Mouse (Mus musculus): ENCODE results near the gene Abhd17a. TPM values are rescaled to one million over a fixed set of nuclear protein-coding genes. Genes with fewer than 3 reads are reported as not detected.

Abhd17a gene
- 76.8 and 93.8 TPM in 2 replicates for polyA plus RNA-seq (2015; fragmentation: Nextera tagmentation; extraction: Ambion mirVana)

DNA sequence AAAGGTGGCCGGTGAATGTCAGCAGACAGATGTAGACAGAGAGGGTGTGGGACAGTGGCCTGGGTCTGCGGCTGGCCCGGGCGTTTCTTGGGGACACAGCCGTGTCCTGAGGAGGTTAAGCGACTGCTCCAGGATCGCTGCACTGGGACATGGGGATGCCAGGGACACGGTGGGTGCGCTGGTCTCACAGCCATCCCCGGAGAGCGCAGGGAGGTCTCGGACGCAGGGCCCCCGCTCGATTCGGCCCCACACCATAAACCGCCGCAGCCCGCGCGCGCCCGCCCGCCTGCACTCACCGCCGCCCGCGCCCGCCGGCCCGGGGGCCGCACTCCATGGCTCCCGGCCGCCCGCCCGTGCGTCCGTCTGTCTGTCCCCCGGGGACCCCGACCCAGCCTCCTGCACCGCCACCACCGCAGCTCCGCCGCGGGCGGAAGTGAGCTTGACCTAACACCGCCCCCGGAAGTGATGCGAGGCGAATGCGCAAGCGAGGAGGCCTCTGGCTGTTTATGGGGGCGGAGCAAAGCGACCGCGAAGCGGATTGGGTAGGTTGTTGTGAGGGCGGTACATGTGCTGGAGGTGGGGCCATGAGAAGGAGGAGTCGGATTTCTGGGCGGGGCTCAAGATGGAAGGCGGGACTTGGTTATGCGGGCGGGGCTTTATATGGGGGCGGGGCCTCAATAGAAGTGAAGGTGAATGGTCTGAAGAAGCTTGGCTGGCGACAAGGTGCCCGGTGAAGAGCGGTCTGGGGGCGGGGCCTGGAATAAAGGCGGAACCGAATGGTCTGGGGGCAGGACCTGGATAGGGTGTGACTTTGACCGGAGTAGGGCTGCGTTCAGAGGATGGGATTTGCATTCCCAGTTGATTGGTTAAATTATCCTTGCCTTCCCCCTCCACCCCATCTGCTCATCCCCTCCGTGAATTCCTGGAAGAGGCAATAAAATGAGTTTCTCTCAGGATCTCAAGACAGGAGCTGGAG lies at the start of gene Abhd17a:
TSS of gene Abhd17a (minus strand) at position 463 of the 976 bp plus-strand sequence.

DNA sequence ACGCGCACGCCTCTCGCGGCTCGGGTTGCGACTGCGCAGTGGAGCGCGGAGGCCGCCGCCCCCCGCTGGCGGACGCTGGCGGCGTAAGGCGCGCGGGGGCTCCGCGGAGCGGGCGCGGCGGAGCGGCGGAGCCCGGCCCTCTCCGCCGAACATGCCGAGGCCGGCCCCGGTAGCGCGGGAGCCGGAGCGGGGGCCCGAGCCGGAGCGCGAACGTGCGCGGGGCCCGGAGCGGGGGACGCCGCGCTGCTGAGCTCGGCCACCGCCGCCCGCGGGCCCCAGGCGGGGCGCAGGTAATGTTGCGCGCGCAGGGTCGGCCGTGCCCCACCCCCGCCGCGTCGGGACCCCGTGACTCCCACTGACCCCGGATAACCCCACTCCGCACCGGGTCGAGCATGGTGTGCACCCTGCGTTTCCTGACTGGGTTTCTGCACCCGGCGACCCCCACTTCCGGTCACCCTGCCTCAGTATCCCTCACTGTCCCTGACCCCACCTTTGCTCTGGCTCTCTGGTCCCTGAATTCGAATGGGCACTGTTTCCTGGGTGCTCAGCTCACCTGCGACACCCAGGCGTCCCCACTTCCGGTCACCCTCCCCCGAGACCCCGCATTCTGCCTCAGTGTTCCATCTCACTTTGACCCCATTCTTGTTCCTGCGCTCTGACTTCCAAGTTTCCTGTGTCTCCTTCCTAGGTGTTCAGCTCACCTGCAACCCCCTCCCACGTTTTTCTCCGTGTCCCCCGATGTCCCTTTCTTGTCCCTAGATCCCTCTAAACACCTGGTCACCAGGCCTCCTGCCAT lies 32.7 kb upstream of the Abhd17a start, which contains the start of gene Csnk1g2:
TSS of gene Csnk1g2 (plus strand) at position 178 of the 796 bp plus-strand sequence.

GRCm38 (mm10) chr10:80605721-80606120 lies 15.6 kb upstream of the Abhd17a start, which contains the start of gene Gm49322:
Gene Gm49322, plus strand, starts transcription at chr10:80606021.

DNA sequence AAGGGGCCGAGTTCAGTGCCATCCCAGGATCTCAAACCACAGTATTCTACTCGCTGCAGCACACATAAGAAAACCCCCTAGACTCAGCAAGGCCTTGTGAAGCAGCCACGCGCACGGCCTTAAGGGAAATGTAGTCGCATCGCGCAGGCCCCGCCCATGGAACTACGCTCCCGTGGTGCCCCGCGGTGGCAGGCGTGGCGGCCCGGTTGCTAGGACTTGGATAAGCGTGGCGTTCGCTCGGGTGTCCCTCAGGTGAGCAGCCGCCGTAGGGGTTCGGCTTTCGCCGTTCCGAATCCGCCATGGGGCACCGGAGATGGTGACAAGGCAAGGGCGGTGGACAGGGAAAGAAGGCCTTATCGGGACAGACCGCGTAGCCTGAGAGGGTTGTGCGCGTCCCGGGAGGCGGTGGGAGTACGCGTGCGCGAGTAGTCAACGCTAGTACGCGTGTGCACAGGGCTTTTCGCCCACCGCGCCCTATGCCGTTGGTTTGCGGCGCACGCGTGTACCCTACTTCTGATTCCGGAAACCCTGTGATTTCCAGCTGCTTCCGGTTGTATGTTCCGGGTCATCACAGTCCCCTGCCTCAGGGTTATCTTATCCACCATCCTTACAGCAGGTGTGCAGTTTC lies 12.7 kb upstream of the Abhd17a start, which contains the start of the genes Scamp4 and Adat3:
TSS of gene Scamp4 (plus strand) at position 175 of the 628 bp plus-strand sequence.
TSS of gene Adat3 (plus strand) at position 183 of the 628 bp plus-strand sequence.

GRCm38 (mm10) chr10:80577195-80578130 lies 12.7 kb downstream of the Abhd17a start, which contains the start of gene Klf16:
Gene Klf16, minus strand, starts transcription at chr10:80577321.

DNA sequence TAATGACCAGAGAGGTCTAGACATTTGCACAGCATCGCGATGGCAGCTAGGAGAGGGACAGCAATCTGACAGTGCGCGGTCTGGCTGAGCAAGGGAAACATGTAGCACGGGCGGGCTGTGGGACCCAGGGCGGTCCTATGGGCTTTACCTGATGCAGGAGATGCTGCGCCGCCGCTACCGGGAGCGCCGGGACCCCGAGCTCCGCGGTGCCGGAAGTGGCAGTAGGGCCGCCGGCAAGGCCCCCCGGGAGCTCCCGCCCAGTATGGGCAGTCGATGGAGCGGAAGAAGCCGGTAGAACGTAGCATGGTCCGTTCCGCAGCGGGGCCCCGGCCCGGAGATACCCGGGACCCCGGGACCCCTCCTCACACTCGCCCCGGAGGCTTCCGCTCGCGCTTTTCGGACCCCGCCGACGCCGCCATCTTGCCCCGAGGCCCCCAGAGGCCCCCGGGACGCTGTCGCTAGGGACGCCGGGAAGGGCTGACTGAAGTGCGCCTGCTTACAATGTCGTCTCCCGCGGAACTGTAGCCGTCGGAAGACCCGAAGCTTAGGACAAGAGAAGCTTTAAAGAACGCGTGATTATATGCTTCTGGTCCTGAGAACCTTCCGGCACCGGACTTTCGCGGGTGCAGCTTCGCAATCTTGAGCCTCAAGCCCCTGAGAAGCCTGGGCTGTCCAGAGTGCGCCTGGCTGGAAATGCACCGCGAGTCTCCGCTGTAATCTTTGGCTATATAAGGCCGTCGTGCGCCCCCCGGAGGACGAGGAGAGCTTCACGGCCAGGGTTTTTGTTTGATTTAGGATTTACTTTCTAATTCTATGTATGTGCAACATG lies 28.8 kb downstream of the Abhd17a start, which contains the start of gene Rexo1:
TSS of gene Rexo1 (minus strand) at position 445 of the 829 bp plus-strand sequence.

GRCm38 (mm10) chr10:80538710-80539394 lies 51.3 kb downstream of the Abhd17a start, which contains the start of gene Atp8b3:
Gene Atp8b3, minus strand, starts transcription at chr10:80539124.

Small RNA genes lying within 50 kb of the gene (microRNA-seq; reads per million reads assigned to microRNA genes)
- gene Mir6912 = 0.10 to 0.42 reads per million in 2 experiments

Other genes with a start within 250 kb of the Abhd17a start
- gene Adamtsl5, start 241.9 kb downstream of the Abhd17a start, polyA plus RNA-seq (2015; fragmentation: Nextera tagmentation; extraction: Ambion mirVana) = 12.6 and 13.8 TPM in 2 replicates
- 0.14 and 0.23 TPM in 2 replicates for gene Plk5, start 233.9 kb downstream of the Abhd17a start, polyA plus RNA-seq (2015; fragmentation: Nextera tagmentation; extraction: Ambion mirVana)
- 2.8 and 3.6 TPM in 2 replicates for gene Mex3d, start 202.7 kb downstream of the Abhd17a start, polyA plus RNA-seq (2015; fragmentation: Nextera tagmentation; extraction: Ambion mirVana)
- gene Mbd3, start 190.8 kb downstream of the Abhd17a start, polyA plus RNA-seq (2015; fragmentation: Nextera tagmentation; extraction: Ambion mirVana) = 82.3 and 101 TPM in 2 replicates
- gene Uqcr11, start 183.5 kb downstream of the Abhd17a start, polyA plus RNA-seq (2015; fragmentation: Nextera tagmentation; extraction: Ambion mirVana) = 1,315 and 1,562 TPM in 2 replicates
- gene Tcf3, start 156.7 kb downstream of the Abhd17a start, polyA plus RNA-seq (2015; fragmentation: Nextera tagmentation; extraction: Ambion mirVana) = 28.8 and 33.8 TPM in 2 replicates
- not detected in 2 replicates for gene Onecut3, start 95.5 kb downstream of the Abhd17a start, polyA plus RNA-seq (2015; fragmentation: Nextera tagmentation; extraction: Ambion mirVana)
- gene Atp8b3, start 51.2 kb downstream of the Abhd17a start, polyA plus RNA-seq (2015; fragmentation: Nextera tagmentation; extraction: Ambion mirVana) = 0.05 TPM in 1 of 2 replicates, not detected in the other
- gene Rexo1, start 28.8 kb downstream of the Abhd17a start, polyA plus RNA-seq (2015; fragmentation: Nextera tagmentation; extraction: Ambion mirVana) = 7.3 TPM in 2 replicates
- 2.6 and 3.2 TPM in 2 replicates for gene Klf16, start 13.0 kb downstream of the Abhd17a start, polyA plus RNA-seq (2015; fragmentation: Nextera tagmentation; extraction: Ambion mirVana)
- 30.5 and 36.5 TPM in 2 replicates for gene Scamp4, start 12.5 kb upstream of the Abhd17a start, polyA plus RNA-seq (2015; fragmentation: Nextera tagmentation; extraction: Ambion mirVana)
- 2.5 and 3.5 TPM in 2 replicates for gene Adat3, start 12.5 kb upstream of the Abhd17a start, polyA plus RNA-seq (2015; fragmentation: Nextera tagmentation; extraction: Ambion mirVana)
- gene Gm49322, start 15.7 kb upstream of the Abhd17a start, polyA plus RNA-seq (2015; fragmentation: Nextera tagmentation; extraction: Ambion mirVana) = 0.87 and 1.2 TPM in 2 replicates
- gene Csnk1g2, start 32.5 kb upstream of the Abhd17a start, polyA plus RNA-seq (2015; fragmentation: Nextera tagmentation; extraction: Ambion mirVana) = 93.0 and 102 TPM in 2 replicates
- gene Btbd2, start 66.7 kb upstream of the Abhd17a start, polyA plus RNA-seq (2015; fragmentation: Nextera tagmentation; extraction: Ambion mirVana) = 31.9 and 36.3 TPM in 2 replicates
- 132 and 139 TPM in 2 replicates for gene Mknk2, start 87.8 kb upstream of the Abhd17a start, polyA plus RNA-seq (2015; fragmentation: Nextera tagmentation; extraction: Ambion mirVana)
- 19.4 and 20.4 TPM in 2 replicates for gene Mob3a, start 111.6 kb upstream of the Abhd17a start, polyA plus RNA-seq (2015; fragmentation: Nextera tagmentation; extraction: Ambion mirVana)
- gene Izumo4, start 111.8 kb upstream of the Abhd17a start, polyA plus RNA-seq (2015; fragmentation: Nextera tagmentation; extraction: Ambion mirVana) = 7.5 and 10.2 TPM in 2 replicates
- 31.6 and 35.9 TPM in 2 replicates for gene Ap3d1, start 151.9 kb upstream of the Abhd17a start, polyA plus RNA-seq (2015; fragmentation: Nextera tagmentation; extraction: Ambion mirVana)
- 8.6 and 10.6 TPM in 2 replicates for gene Dot1l, start 164.9 kb upstream of the Abhd17a start, polyA plus RNA-seq (2015; fragmentation: Nextera tagmentation; extraction: Ambion mirVana)
- gene Sf3a2, start 207.9 kb upstream of the Abhd17a start, polyA plus RNA-seq (2015; fragmentation: Nextera tagmentation; extraction: Ambion mirVana) = 28.5 and 34.2 TPM in 2 replicates
- gene Plekhj1, start 208.3 kb upstream of the Abhd17a start, polyA plus RNA-seq (2015; fragmentation: Nextera tagmentation; extraction: Ambion mirVana) = 44.2 and 55.6 TPM in 2 replicates
- gene Amh, start 214.9 kb upstream of the Abhd17a start, polyA plus RNA-seq (2015; fragmentation: Nextera tagmentation; extraction: Ambion mirVana) = not detected in 2 replicates
- 278 and 284 TPM in 2 replicates for gene Jsrp1, start 223.2 kb upstream of the Abhd17a start, polyA plus RNA-seq (2015; fragmentation: Nextera tagmentation; extraction: Ambion mirVana)
- gene Oaz1, start 236.3 kb upstream of the Abhd17a start, polyA plus RNA-seq (2015; fragmentation: Nextera tagmentation; extraction: Ambion mirVana) = 1,304 and 1,343 TPM in 2 replicates